Mouse (Mus musculus) liver, embryonic 11.5 days (tissue): ENCODE results near the gene Oaz2. TPM values are rescaled to one million over a fixed set of nuclear protein-coding genes. Genes with fewer than 3 reads are reported as not detected.

ENCODE experiments used
- ATAC-seq: fragments of 200-750 bp; cut with Nextera tagmentation; replicated peaks from 2 replicates; pipeline ENCODE4 v1.8.0; 2017; ENCODE audit warnings: moderate number of reproducible peaks, mild to moderate bottlenecking, moderate TSS enrichment, moderate library complexity; ENCODE audit not compliant: low FRiP score
- DNase-seq: peaks from one replicate; pipeline ENCODE4 v3.0.0-alpha.2; 2017; ENCODE audit warnings: low spot score
- H3K27ac ChIP-seq: fragments of 300-500 bp; sonication (generic); 2 replicates; pipeline ENCODE4 v1.5.1; 2014; ENCODE audit warnings: mild to moderate bottlenecking, low read depth, low read length, control low read depth
- H3K27me3 ChIP-seq: fragments of 300-500 bp; sonication (generic); replicated peaks from 2 replicates; pipeline ENCODE4 v1.6.1; 2014; ENCODE audit warnings: low read length, mixed read lengths; ENCODE audit not compliant: control insufficient read depth, insufficient read depth
- H3K36me3 ChIP-seq: fragments of 300-500 bp; sonication (generic); 2 replicates; pipeline ENCODE4 v1.6.1; 2014; ENCODE audit warnings: mild to moderate bottlenecking, low read length, moderate library complexity, mixed read lengths; ENCODE audit not compliant: control insufficient read depth, insufficient read depth
- H3K4me1 ChIP-seq: fragments of 300-500 bp; sonication (generic); replicated peaks from 2 replicates; pipeline ENCODE4 v1.6.1; 2014; ENCODE audit warnings: low read length, mixed read lengths; ENCODE audit not compliant: control insufficient read depth, insufficient read depth
- H3K4me2 ChIP-seq: fragments of 300-500 bp; sonication (generic); 2 replicates; pipeline ENCODE4 v1.6.1; 2014; ENCODE audit warnings: mild to moderate bottlenecking, control low read depth, moderate library complexity
- H3K4me3 ChIP-seq: fragments of 300-500 bp; sonication (generic); 2 replicates; pipeline ENCODE4 v1.5.1; 2014; ENCODE audit warnings: low read depth, low read length, control low read depth
- H3K9ac ChIP-seq: fragments of 300-500 bp; sonication (generic); 2 replicates; pipeline ENCODE4 v1.6.1; 2014; ENCODE audit warnings: low read depth, low read length, control low read depth
- H3K9me3 ChIP-seq: fragments of 300-500 bp; sonication (generic); 2 replicates; pipeline ENCODE4 v1.6.1; 2016; ENCODE audit warnings: low read length, inconsistent platforms, mixed read lengths; ENCODE audit not compliant: control insufficient read depth
- WGBS: fragments of 180-500 bp; shearing (Covaris S2); extraction: QIAGEN DNeasy Blood & Tissue Kit; methylation state at CpG from one replicate; pipeline ENCODE4 v1.1.7; 2014; 5-methylcytosine and 5-hydroxymethylcytosine counted together
- polyA plus RNA-seq: library from polyadenylated mRNA; unstranded; fragments of >200 nt; fragmentation: Nextera tagmentation; extraction: Ambion mirVana; gene quantifications from 2 replicates; pipeline ENCODE4 v1.2.1, GENCODE M21; 2014

Gene Oaz2
- polyA plus RNA-seq, 1 experiment from 2014 or later = 123 TPM

DNA sequence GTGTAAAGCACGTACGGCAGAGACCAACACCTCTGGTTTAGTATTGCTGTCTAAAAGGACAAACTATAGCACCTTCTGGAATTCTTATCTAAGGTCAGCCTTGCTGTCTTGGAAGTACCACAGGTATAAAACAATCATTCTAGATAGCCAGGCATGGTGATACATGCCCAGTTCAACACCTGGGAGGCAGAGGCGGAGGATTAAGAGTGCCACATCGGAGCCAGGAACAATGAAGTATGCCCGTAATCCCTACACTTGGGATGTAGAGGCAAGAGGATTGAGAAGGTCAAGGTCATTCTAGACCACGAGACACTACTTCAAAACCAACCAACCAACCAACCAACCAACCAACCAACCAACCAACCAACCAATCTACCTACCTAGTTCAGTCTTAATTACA lies 60.8 kb downstream of the Oaz2 start:
- ATAC-seq = no peak
- Histone ChIP-seq H3K4me3 (no peak overlapping the region), H3K4me1 (peaks cover 10% of the 10 kb centered on the region; the same call in 1 of the 2 replicates), H3K36me3 (peaks cover 5% of the 10 kb centered on the region; the same call in 1 of the 2 replicates), H3K27me3 (no peaks in the 10 kb centered on the region), H3K4me2 (no peak overlapping the region), H3K9ac (no peak overlapping the region), H3K9me3 (no peaks in the 10 kb centered on the region), H3K27ac (no peak overlapping the region)
- DNase-seq = no peak
- 94% methylated on average over 6 of the region's 6 CpGs for WGBS

DNA sequence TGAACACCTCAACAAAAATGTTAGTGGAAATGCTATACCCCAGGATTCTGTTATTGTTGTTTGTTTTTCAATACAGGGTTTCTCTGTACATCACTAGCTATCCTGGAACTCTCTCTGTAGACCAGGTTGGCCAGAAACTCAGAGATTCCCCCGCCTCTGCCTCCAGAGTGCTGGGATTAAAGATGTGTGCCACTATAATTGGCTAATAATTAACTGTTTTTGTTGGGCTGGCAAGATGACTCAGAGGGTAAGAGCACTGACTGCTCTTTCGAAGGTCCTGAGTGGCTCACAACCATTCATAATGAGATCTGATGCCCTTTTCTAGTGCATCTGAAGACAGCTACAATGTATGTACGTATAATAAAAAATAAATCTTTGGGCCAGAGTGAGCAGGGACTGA lies 67.1 kb downstream of the Oaz2 start:
- Histone ChIP-seq H3K9ac (no peak overlapping the region), H3K36me3 (peaks cover 7% of the 10 kb centered on the region; the same call in 1 of the 2 replicates), H3K4me2 (no peak overlapping the region), H3K4me3 (no peak overlapping the region), H3K9me3 (no peaks in the 10 kb centered on the region), H3K4me1 (peaks cover 5% of the 10 kb centered on the region; the same call in 1 of the 2 replicates), H3K27me3 (no peaks in the 10 kb centered on the region), H3K27ac (no peak overlapping the region)
- DNase-seq (no peak), ATAC-seq (no peak)
- WGBS = 89% methylated on average over 3 of the region's 3 CpGs

Other genes with a start within 250 kb of the Oaz2 start
- not detected in 2 replicates for gene Slc51b, start 245.0 kb upstream of the Oaz2 start, polyA plus RNA-seq
- 20.2 and 20.3 TPM in 2 replicates for gene Mtfmt, start 232.2 kb upstream of the Oaz2 start, polyA plus RNA-seq
- 54.7 and 64.9 TPM in 2 replicates for gene Spg21, start 207.1 kb upstream of the Oaz2 start, polyA plus RNA-seq
- gene Ankdd1a, start 147.8 kb upstream of the Oaz2 start, polyA plus RNA-seq = not detected in 2 replicates
- 29.5 and 30.3 TPM in 2 replicates for gene Plekho2, start 88.0 kb upstream of the Oaz2 start, polyA plus RNA-seq
- 16.4 and 18.0 TPM in 2 replicates for gene Pif1, start 80.8 kb upstream of the Oaz2 start, polyA plus RNA-seq
- gene Rbpms2, start 38.4 kb upstream of the Oaz2 start, polyA plus RNA-seq = 34.8 and 36.5 TPM in 2 replicates
- gene Zfp609, start 159.6 kb downstream of the Oaz2 start, polyA plus RNA-seq = 5.5 and 5.8 TPM in 2 replicates
- 181 and 192 TPM in 2 replicates for gene Pclaf, start 222.2 kb downstream of the Oaz2 start, polyA plus RNA-seq
- 24.6 and 25.8 TPM in 2 replicates for gene Trip4, start 240.8 kb downstream of the Oaz2 start, polyA plus RNA-seq
- gene Csnk1g1, start 240.9 kb downstream of the Oaz2 start, polyA plus RNA-seq = 10.8 and 11.7 TPM in 2 replicates